Mouse (Mus musculus): Measurements from ENCODE around the gene Olfr211.
A peak's percentile ranks its signal among the peaks of the same experiment; 100 is the strongest.
"Not testable (repeated sequence)": the region's sequence is repeated elsewhere in the genome, so short reads cannot be mapped to it uniquely, and the experiment has no call there.

Olfr211 gene

GRCm38 (mm10) chr6:116488791-116489190, at the start of gene Olfr211:
Gene Olfr211, plus strand, starts transcription at chr6:116489091.
- DNase-seq: no peak

DNA sequence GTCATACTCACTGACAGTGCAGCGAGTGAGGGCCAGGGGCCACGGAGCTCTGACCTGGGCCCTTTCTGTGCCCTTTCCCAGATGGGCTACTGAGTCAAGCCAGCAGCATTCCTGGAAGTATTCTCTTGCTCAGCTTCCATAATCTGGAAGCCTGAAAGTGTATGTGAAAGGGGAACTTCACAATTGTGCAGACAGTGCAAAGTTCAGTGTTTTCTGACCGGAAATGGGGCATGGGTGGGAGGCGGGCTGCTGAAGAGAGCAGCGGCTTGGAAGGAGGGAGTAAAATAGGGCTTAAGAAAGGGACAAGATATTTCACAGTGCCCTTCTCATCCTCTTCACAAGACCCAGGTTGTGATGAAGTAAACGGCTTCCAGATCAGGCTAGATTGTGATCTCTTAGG, 49.4 kb upstream of the Olfr211 start:
- DNase-seq: no peak

- DNase-seq: no peak
These were observed 48.4 kb upstream of the Olfr211 start for GRCm38 (mm10) chr6:116440447-116440846.

DNA sequence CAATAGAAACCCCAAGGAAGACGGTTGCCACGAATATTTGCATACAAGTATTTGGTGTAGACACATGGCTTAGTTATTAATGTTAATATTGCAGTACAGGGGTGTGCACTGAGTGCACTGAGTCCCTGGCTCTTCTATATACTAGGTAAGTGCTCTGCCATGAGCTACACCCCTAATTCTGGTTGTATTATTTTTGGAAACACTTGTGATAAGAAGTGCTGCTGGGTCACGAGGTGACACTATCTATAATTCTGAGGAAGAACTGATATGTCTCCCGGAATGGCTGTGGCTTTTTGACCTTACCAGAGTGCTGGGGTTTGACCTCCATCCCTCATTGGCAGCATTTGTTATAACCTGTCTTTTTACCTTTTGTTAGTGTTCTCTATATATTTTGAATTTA, 48.0 kb upstream of the Olfr211 start:
- DNase-seq: no peak

DNA sequence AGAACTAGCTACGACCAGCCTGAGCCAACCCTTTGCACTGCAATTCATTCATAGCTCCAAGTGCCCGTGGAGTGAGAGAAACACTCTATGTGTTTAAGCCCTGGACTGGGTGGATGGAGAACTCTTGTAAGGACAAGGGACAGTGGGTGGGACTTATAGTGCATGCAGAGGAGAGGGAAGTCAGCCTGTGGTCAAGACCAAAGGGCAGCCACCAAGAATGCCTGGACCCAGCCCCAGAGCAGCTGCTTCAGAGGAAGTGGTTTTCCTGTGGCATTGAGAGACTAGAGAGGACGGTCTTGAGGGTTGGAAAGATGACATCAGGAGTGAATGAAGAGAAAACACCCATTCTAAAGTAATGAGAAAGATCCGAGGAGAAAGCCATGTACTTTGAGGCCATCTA, 33.1 kb upstream of the Olfr211 start:
- peak; percentile 17 for DNase-seq

- DNase-seq: no peak
These were observed 32.4 kb upstream of the Olfr211 start for GRCm38 (mm10) chr6:116456482-116456881.

- no peak for DNase-seq
These were observed 30.2 kb upstream of the Olfr211 start for GRCm38 (mm10) chr6:116458728-116459127.

- no peak for DNase-seq
These were observed 29.7 kb upstream of the Olfr211 start for GRCm38 (mm10) chr6:116459232-116459631.

DNA sequence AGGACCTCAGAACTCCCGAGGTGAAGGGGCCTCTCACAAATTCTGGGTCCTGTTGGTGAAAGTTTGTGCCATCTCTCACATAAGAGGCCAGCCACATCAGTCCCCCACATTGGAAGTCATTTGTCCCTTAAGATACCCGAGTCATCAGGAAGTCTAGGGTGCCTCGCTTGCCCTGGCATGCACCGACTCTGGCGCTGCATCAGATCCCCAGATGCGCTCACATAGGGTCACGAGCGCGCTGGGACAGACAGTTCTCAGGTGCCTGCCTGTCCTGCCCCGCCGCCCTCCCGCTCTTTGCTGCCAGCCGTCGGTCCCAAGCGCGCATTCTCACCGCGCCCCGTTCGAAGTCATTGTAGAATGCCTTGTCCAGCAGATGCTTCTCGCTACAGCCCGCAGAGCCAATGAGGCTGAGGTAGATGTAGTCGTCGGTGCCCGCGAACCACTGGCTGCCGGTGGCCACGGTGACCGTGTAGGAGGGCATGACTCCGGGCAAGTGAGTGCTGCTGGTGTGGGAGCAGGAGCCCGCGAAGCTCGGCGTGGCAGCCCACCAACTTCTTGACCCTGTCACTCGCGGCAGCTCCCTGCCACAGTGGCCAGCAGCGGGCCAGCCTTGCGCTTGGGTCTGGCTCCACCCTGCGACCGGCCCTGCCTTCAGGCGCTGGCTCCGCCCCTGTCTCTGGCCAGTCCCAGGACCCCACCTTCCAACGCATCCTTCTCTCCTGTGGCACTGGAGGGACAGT, 28.2 kb upstream of the Olfr211 start, which contains the start of gene Alox5:
Gene Alox5 (minus strand): TSS at position 635 of the 740 bp plus-strand sequence.
- peak; percentile 25 for DNase-seq

DNA sequence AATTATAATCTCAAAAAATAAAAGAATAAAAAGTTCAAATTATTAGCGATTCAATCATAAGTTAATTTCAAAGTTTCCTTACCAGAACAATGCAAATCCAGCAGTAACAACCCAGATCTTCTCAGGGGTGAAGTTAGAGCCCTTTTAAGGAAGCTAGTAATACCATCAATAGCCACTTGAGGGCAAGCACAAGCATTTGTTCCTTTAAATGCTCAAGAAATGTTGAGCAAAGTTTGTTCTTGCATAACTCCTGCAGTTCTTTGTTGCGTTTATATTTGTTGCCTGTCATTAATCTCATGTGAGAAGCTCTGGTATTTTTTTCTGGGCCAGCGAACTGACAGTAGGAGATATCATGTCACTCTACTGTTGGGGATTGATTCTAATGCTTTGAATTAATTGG, 20.8 kb upstream of the Olfr211 start:
- DNase-seq: peak; percentile 6

GRCm38 (mm10) chr6:116485081-116485480, 3.8 kb upstream of the Olfr211 start:
- DNase-seq: no peak

DNA sequence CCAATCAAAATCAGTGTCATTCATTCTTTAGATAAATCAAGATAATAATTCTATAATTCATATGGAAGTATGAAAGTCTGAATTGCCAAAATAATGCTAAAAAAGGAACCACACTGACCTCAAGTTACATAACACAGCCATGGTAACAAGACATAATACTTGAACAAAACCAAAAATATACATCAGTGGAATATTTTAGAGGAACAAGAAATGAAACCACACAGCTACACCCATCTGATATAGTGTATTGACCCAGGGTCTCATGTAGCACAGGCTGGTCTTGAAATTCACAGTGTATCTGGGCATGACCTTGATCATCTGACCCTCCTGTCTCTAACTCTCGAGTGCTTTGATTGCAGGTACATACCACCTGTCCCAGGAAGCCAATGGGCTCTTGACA, 2.1 kb upstream of the Olfr211 start:
- DNase-seq: no peak

DNA sequence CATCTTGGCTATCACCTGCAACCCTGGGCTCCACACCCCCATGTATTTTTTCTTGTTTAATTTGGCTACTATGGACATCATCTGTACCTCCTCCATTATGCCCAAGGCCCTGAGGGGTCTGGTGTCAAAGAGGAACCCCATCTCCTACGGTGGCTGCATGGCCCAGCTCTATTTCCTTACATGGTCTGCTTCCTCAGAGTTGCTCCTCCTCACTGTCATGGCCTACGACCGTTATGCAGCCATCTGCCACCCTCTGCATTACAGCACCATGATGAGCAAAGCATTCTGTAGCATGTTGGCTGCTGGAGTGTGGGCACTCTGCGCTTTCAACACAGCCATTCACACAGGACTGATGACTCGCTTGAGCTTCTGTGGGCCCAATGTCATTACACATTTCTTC, 4.9 kb downstream of the Olfr211 start:
- DNase-seq: no peak

DNA sequence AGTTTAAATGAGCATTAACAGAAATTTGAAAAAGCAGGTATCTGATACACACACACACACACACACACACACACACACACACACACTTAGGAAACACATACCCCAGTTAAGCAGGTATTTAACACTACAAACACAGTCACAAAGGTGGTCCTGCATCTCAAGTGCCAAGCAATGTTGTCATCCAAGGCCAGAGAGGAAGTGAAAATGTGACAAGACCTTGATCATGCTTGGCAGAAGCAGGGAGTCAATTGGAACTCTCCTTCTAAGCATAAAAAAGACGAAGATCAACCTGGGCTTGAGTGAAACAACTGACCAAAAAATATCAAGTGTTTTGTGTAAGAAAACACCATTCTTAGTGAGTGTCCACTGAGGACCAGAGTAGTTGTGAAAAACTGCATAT, 7.1 kb downstream of the Olfr211 start:
- no peak for DNase-seq

- not testable (repeated sequence) for DNase-seq
These were observed 17.6 kb downstream of the Olfr211 start, which contains the start of gene Olfr212 for GRCm38 (mm10) chr6:116506302-116507003. Gene Olfr212, plus strand, starts transcription at chr6:116506516.

DNA sequence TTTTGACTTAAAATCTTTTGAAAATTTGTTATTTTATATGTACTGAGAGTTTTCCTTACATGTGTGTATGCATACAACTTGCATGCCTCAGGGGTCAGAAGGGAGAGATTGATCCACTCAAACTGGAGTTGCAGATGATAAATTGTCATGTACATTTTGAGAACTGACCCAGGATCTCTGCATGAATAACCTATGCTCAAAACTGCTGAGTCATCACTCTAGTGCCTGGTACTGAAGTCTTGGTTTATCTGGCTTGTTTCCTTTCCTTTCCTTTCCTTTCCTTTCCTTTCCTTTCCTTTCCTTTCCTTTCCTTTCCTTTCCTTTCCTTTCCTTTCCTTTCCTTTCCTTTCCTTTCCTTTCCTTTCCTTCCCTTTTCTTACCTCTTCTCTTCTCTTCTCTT, 25.9 kb downstream of the Olfr211 start:
- DNase-seq: no peak

GRCm38 (mm10) chr6:116538156-116538555, 49.3 kb downstream of the Olfr211 start, which contains the start of gene Olfr213:
Gene Olfr213, plus strand, starts transcription at chr6:116538456.
- no peak for DNase-seq

GRCm38 (mm10) chr6:116542500-116542899, 53.6 kb downstream of the Olfr211 start:
- DNase-seq: no peak

Measured in lung, postnatal 14 days (tissue).